Mouse (Mus musculus) left cerebral cortex, adult 8-10 months (tissue): ENCODE measurements around the gene Tnrc6b. TPM values are rescaled to one million over a fixed set of nuclear protein-coding genes. Genes with fewer than 3 reads are reported as not detected.

Experiments
- DNase-seq, 2 experiments: peaks; one replicate each; pipeline ENCODE4 v3.0.0; 2022; ENCODE audit warnings: low spot score in 2 of 2
- total RNA-seq, 4 experiments: library from RNA; stranded (reverse); gene quantifications; 2 replicates each; pipeline ENCODE4 v1.2.4; 2022

Gene Tnrc6b
- total RNA-seq, 4 experiments from 2014 or later: 92.1 to 137 (median 115) TPM

- DNase-seq: no peak
Measured at GRCm38 (mm10) chr15:80781218-80781806, 70.2 kb downstream of the Tnrc6b start.

DNA sequence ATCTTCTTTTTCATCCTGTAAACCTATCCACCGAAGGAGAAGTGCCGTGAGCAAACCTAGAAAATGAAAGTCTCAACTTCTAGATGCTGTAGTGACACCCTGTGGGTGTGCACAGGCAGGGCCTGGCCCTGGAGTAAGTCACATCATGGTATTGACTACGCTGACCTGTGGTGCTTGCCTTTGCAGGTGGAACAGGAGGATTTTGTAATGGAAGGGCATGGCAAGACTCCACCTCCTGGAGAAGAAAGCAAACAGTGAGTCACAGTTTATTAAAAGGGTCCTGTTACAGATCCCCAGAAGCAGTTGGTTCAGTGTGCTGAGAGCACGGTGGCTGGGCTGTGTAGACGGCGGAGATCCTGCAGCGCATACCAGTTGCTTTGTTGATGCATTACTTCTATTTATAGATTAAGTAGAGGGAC is 73.4 kb downstream of the Tnrc6b start:
- no peak for DNase-seq

GRCm38 (mm10) chr15:80785699-80786098 is 74.6 kb downstream of the Tnrc6b start:
- DNase-seq: no peak

DNA sequence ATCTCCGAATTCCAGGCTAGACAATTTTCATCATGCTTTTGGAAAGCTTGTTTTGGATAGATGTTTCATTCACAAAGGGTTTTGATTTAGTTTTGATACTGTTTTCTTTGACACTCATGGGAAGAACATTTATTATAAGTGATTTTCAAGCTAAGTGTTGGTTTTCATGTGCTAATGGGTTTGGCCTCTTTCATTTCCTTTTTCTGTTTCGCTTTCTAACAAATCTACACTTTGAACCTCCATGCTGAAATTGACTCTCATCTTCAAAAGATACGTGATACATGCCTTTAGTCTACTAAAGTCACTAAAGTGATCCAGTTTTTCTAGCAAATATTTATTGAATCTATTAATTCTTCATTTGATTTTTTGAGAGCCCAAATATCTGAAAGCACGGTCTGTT is 76.6 kb downstream of the Tnrc6b start:
- DNase-seq: no peak

- DNase-seq: no peak
Measured at GRCm38 (mm10) chr15:80792556-80792955, 81.4 kb downstream of the Tnrc6b start.

GRCm38 (mm10) chr15:80795076-80795475 is 84.0 kb downstream of the Tnrc6b start:
- no peak for DNase-seq

- DNase-seq: peak in 1 of 2 experiments; percentile 23
Measured at GRCm38 (mm10) chr15:80797757-80798156, 86.6 kb downstream of the Tnrc6b start.

DNA sequence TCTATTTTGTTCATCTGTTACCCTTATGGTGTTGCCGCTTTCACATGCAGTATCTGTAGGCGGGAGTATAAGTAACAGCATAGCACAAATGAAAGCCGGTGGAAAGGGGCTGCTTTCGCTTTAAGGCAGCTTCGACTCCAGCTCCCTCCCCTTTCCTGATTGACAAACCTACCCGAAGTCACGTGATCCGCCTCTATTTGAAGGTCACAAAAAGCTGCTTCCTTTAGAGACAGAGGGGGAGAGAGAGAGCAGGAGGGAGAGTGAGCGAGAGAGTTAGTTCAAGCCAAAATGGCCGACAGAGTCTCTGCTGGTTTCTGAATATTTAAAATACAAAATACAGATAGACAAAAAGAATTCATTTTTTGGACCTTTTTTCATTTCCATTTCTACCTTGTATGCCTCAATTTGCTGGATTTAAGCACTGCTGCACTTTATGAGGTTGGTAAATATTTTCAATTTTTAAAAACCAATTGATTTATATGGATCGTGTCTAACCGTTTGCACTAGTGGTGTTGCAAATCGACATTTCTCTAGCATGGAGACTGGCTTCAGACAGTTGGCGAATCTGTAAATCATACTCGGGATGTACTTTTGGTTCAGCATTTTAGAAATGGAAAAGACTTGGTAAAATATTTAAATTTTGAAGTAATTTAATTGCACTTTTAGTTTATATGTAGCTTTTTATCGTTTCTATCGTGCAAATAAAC is 87.4 kb downstream of the Tnrc6b start:
- peak; percentile 81 to 94 for DNase-seq

- no peak for DNase-seq
Measured at GRCm38 (mm10) chr15:80799074-80799633, 88.0 kb downstream of the Tnrc6b start.

GRCm38 (mm10) chr15:80799634-80800137 is 88.6 kb downstream of the Tnrc6b start:
- DNase-seq: peak in 1 of 2 experiments; percentile 29

- DNase-seq: no peak
Measured at GRCm38 (mm10) chr15:80800201-80800600, 89.1 kb downstream of the Tnrc6b start.

GRCm38 (mm10) chr15:80800765-80801164 is 89.7 kb downstream of the Tnrc6b start:
- DNase-seq: no peak

DNA sequence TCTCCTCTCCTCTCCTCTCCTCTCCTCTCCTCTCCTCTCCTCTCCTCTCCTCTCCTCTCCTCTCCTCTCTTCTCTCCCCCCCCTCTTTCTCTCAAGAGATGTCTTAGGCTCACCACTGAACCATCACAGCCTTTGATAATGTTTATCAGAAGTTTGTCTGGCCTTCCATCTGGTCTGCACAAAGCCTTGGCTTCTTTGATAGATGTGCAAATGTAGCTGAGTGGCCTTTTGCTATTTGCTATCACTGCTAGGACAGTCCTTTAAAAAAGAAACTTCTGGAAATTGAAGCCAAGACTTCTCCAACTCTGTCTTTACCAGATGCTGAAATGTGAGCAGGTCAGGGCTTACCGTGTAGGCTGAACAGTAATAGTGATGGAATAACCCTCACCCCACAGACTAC is 90.5 kb downstream of the Tnrc6b start:
- no peak for DNase-seq

DNA sequence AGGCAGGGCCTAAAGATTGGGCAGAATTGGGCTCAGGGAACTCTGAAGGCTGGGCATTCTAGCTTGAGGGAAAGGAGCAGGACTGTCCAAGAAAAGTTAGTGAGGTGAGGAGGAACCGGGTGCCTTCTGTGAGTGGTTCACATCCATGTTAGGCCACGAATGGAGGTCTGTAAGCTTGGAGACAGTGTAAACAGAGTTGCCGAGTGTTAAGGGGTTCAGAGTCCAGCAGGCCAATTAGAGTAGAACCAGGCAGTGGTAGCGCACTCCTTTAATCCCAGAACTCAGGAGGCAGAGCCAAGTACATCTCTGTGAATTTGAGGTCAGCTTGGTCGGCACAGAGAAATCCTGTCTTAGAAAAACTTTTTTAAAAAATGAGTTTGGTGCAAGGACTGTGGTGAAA is 96.0 kb downstream of the Tnrc6b start:
- DNase-seq: no peak

DNA sequence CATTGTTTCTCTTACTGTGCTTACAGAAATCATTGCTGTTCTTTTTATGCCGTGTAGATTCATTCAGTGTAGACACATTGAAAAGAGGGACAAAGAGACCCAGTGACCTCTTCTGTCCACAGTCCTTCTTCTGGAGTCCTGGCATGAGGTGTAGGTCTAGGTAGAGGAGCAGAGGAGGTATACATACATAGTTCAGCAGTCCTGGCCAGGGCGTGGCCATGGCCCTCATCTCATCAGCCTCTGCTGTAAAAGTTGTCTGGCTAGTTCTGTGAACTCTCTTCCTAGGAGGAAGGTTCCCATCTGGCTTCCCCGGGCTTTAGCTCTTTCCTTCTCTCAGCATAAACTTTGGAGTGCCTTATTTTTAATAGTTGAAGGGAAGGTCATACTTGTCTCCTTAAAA is 99.1 kb downstream of the Tnrc6b start:
- no peak for DNase-seq

GRCm38 (mm10) chr15:80812840-80813239 is 101.7 kb downstream of the Tnrc6b start:
- DNase-seq: no peak

DNA sequence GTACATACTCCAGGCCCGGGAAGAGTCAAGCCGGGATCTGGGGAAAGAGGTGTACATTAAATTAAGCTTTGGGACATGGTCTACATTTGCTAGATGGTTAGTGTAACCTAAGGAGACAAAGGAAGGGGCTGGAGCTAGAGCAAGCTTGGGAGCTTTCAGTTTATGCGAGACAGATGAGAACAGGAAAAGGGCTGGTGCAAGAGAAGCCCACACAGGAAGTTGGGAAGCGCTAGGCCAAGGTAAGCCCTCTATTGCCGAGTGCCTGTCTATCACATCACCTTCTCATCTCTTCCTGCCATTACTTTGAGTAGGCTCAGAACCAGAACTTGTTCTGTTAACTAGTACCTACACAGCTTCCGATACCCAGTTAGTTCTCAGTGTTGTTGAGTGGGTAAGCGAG is 103.7 kb downstream of the Tnrc6b start:
- DNase-seq: no peak

DNA sequence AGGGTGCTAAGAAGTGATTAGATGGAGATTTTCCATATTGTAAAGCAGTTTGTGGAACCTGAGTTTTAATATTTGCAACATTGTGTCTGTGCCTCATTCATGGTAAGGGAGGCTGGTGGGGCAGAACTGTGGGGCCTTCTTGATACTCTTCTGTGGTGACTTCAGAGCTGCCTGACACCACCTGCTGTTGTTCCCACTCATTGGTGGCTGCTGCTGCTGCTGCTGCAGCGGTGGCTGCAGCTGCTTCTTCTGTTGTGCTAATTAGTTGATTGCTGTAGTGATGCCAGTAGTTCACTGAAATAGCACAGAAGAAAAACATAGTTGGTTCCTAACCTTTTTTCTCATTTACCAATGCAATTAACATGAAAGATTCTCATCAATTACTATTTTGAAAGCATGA is 111.2 kb downstream of the Tnrc6b start:
- DNase-seq: no peak

DNA sequence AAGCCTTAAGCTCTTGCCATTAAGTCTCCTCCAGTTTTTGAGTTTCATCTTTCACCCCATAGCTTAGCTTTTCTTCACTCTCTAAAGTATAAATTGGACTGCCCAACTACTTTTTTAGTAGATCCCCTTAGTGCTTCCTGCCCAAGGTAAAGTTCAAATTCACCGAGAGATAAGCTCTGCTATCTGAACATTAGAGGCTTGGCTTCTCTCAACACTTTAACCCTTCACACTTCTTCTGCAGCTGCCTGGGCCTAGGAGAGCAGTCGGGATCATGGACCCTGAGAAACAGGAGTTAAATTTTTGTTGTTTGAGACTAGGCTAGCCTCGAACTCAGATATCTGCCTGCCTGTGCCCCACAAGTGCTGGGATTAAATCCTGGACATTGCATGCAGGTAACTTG is 120.1 kb downstream of the Tnrc6b start:
- no peak for DNase-seq

DNA sequence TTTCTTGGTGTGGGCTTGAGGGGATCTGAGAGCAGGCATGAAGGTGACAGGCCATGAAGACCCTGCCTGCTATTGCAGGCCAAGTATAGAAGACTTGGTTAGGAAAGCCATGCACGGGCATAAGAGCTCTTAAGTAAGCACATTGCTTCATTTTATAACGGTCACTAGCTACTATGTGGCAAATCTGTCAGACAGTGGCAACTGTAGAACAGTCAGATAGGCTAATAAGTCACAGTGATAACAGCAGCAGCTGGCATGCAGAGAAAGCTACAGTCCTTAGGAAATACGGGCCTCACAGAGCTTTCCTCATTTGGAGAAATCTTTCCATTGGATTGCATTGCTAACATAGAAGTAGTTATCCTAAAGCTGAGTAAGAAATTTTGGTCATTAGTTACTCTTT is 121.7 kb downstream of the Tnrc6b start:
- no peak for DNase-seq

DNA sequence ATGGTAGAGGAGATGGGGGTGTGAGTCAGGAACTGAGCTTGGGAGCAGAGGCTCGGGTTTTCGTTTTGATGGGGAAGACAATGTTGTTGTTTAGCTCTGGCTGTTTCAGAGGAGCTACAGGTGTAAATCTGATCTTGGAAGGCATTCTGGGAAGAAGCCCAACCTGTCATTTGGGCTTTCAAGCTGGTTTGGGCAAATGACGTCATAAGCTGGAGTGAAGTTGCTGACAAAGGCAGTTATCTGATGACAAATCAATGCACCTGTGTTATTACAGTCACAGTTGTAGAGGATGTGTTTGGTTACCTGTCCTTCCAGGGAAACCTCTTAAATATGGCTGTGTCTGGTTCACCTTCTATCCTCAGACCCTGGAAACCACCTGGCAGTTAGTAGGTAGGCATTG is 125.1 kb downstream of the Tnrc6b start:
- DNase-seq: no peak

- no peak for DNase-seq
Measured at GRCm38 (mm10) chr15:80838836-80839235, 127.7 kb downstream of the Tnrc6b start.
